Mouse (Mus musculus): Measurements from ENCODE around the gene Sorbs1. TPM values are rescaled to one million over a fixed set of nuclear protein-coding genes. Genes with fewer than 3 reads are reported as not detected.

Gene Sorbs1
- polyA plus RNA-seq, 1 experiment from 2014 or later: 47.9 TPM

DNA sequence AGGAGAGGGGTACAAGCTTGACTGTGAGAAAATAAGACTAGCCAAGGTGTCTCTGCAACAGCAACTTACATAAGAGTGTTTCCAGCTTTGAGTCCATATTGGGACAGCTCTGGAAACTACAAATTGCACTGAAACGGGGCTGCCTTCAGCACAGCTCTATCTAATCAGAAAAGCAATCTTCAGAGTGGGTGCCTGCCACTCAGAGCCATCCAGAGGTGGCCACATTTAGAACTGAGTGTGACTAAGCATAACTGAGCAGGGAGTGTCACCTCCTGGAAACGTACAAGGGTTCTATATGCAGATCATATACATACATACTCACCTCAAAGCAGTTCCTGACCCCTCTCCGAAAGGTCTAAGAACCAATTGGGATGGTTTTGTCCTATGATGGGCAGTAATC lies 71.2 kb downstream of the Sorbs1 start:
- DNase-seq (ENCODE audit: low spot score): no peak
- Histone ChIP-seq H3K27ac (replicated peaks) (no peak overlapping the region), H3K9me3 (replicated peaks) (no peaks in the 10 kb centered on the region), H3K36me3 (no peaks in the 10 kb centered on the region; the same call in 1 of the 2 replicates), H3K4me1 (peaks cover 9% of the 10 kb centered on the region; the same call in 1 of the 2 replicates), H3K27me3 (ENCODE audit: low read depth, poor library complexity, severe bottlenecking) (no peaks in the 10 kb centered on the region), H3K4me3 (no peak overlapping the region)
- WGBS: 92% methylated on average over 3 of the region's 3 CpGs

DNA sequence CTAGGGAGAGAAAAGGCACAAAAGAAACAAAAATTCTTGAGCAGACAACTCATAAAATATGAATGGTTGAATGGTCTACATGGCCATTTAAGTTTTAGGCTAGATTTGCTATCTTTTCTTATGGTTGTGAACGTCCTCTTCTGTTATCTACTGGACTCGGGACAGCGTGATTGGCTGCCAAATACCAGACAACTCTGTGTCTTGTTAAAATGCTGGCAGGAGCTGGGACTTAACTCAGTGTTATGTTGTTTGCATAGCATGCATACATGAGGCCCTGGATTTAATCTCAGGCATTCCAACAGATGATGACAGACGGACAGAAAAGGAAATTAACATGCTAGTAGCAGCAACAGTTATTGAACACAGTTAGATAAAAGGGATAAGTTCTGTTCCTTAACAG lies 72.6 kb downstream of the Sorbs1 start:
- peaks cover 10% of the 10 kb centered on the region; the same call in 1 of the 2 replicates for H3K4me1 ChIP-seq
- H3K36me3 ChIP-seq: no peaks in the 10 kb centered on the region; the same call in 1 of the 2 replicates
- no peaks in the 10 kb centered on the region for H3K27me3 ChIP-seq (ENCODE audit: low read depth, poor library complexity, severe bottlenecking)
- WGBS: 86% methylated on average over 4 of the region's 4 CpGs
- no peaks in the 10 kb centered on the region for H3K9me3 ChIP-seq (replicated peaks)
- no peak overlapping the region for H3K27ac ChIP-seq (replicated peaks)
- H3K4me3 ChIP-seq: no peak overlapping the region
- DNase-seq (ENCODE audit: low spot score): no peak

DNA sequence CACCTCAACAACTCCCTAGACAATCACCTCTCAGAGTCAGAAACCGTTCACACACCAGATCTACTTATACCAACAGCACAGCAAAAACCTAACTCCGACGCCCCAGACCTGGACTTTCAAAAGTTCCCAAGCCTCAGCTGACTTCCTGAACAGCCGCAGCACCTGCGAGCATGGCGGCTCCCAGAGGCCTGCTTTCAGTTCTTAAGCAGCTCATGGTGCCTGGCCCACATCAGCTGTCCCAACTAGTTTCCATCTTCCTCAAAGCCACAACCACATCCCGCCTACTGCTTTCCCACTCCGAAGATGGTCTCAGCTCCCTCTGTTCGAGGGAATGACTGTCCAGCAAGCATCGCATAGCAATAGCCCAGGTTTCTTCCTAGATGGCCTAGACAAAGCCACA lies 74.7 kb downstream of the Sorbs1 start:
- no peaks in the 10 kb centered on the region for H3K36me3 ChIP-seq
- no peak for DNase-seq (ENCODE audit: low spot score)
- H3K4me3 ChIP-seq: no peak overlapping the region
- no peaks in the 10 kb centered on the region for H3K27me3 ChIP-seq (ENCODE audit: low read depth, poor library complexity, severe bottlenecking)
- H3K4me1 ChIP-seq: peaks cover 22% of the 10 kb centered on the region
- 93% methylated on average over 10 of the region's 10 CpGs for WGBS
- no peak overlapping the region for H3K27ac ChIP-seq (replicated peaks)
- no peaks in the 10 kb centered on the region for H3K9me3 ChIP-seq (replicated peaks)

DNA sequence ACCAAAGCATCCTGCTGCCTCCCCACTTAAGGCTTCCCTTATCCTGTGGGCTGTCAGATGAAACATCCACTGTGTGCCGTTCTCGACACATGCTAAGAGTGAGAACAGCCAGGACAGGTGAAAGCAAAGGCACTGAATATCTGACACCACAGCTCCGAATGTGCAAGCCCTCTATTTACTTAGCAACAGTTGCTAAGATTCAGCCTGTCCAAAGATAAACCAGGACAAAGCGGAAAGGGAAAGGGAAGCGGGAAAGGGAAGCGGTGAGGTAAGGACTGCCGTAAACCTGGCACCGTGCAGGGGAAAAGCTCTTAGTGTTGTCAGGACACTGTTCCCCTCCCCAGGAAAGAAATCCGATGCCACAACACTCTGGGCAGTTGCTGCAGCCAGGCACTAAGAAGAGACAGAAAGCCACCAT lies 75.9 kb downstream of the Sorbs1 start:
- Histone ChIP-seq H3K36me3 (no peaks in the 10 kb centered on the region), H3K9me3 (replicated peaks) (no peaks in the 10 kb centered on the region), H3K4me1 (peaks cover 27% of the 10 kb centered on the region), H3K4me3 (no peak overlapping the region), H3K27me3 (ENCODE audit: low read depth, poor library complexity, severe bottlenecking) (no peaks in the 10 kb centered on the region), H3K27ac (replicated peaks) (0 out of 2 replicates have a peak overlapping the region, but pooled peaks have one; percentile 28)
- 78% methylated on average over 9 of the region's 9 CpGs for WGBS
- DNase-seq (ENCODE audit: low spot score): no peak

DNA sequence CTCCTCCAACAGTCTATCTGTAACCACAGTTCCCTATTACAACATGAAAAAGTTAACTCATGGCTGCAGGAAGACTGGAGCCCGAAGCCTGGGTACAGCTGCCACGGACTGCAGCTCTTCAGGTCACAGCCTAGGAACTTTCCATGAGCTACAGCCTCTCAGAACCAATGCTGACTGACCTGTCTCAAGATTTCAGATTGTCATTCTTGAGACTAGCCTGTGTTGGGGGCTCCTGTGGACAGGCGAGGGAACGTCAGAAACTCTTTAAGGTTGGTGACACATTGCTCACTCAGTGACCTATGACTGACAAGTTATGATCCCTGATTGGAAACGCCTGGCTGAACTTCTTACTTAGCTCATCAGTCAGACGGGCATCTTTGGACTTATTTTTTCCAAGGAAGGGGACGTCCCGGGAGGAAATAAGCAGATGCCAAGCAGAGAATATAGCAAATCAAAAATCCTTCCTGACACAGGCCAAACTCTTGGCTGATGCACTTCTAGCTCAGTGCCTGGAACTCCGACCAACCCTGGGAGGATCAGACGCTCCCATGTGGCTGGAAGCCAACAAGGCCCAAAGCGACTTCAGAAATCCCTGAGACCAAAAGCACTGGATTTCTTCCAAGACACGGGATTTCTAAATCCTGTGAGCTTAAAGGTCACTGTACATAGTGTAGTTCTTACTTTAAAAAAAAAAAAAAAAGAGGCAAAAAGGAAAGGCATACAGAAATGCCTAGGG lies 76.9 kb downstream of the Sorbs1 start:
- Histone ChIP-seq H3K27ac (replicated peaks) (no peak overlapping the region), H3K4me1 (peaks cover 27% of the 10 kb centered on the region), H3K9me3 (replicated peaks) (no peaks in the 10 kb centered on the region), H3K4me3 (no peak overlapping the region), H3K36me3 (no peaks in the 10 kb centered on the region), H3K27me3 (ENCODE audit: low read depth, poor library complexity, severe bottlenecking) (no peaks in the 10 kb centered on the region)
- 89% methylated on average over 12 of the region's 12 CpGs for WGBS
- DNase-seq (ENCODE audit: low spot score): no peak

DNA sequence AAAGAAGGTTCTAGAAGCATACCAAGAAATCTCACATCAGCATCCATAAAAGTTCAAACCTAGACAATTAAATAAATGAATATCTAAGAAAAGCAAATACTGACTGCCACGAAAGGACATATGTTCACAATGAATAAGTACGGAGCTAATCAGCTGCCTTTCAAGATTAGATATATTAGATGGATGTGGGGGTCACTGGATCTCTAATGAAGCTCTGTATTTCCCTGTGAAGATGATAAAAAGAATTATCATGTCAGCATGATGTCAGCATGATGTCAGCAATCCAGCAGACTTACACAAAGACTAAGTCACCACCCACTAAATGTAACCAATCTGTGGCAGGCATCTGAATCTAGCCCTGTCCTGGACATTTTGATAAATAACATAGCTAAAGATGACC lies 77.8 kb downstream of the Sorbs1 start:
- 99% methylated on average over 2 of the region's 2 CpGs for WGBS
- no peaks in the 10 kb centered on the region for H3K27me3 ChIP-seq (ENCODE audit: low read depth, poor library complexity, severe bottlenecking)
- no peak overlapping the region for H3K4me3 ChIP-seq
- no peaks in the 10 kb centered on the region for H3K9me3 ChIP-seq (replicated peaks)
- no peak overlapping the region for H3K27ac ChIP-seq (replicated peaks)
- no peak for DNase-seq (ENCODE audit: low spot score)
- H3K4me1 ChIP-seq: peaks cover 27% of the 10 kb centered on the region
- no peaks in the 10 kb centered on the region for H3K36me3 ChIP-seq

DNA sequence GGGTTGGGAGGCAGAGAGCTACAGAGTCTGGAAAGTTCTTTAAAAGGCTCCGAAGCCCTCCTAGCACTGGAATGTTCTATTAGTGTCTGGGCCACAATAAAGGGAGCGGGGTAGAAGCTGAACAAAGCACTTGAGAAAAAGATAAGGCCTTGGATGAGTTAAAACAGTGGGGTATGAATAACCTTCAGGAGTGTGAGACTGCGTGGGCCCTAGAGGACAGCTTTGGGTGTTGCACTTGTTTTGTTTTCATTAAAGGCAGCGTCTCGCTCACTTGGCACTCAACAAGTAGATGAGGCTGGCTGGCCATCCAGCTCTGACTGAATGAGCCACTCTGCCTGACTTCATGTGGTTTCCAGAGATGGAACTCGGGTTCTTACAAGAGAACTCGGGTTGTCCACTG lies 78.5 kb downstream of the Sorbs1 start:
- Histone ChIP-seq H3K36me3 (no peaks in the 10 kb centered on the region), H3K27ac (replicated peaks) (peak overlapping the region; percentile 68; the same call in 1 of the 2 replicates), H3K27me3 (ENCODE audit: low read depth, poor library complexity, severe bottlenecking) (no peaks in the 10 kb centered on the region), H3K4me3 (no peak overlapping the region), H3K4me1 (peaks cover 27% of the 10 kb centered on the region), H3K9me3 (replicated peaks) (no peaks in the 10 kb centered on the region)
- WGBS: 90% methylated on average over 7 of the region's 7 CpGs
- no peak for DNase-seq (ENCODE audit: low spot score)

DNA sequence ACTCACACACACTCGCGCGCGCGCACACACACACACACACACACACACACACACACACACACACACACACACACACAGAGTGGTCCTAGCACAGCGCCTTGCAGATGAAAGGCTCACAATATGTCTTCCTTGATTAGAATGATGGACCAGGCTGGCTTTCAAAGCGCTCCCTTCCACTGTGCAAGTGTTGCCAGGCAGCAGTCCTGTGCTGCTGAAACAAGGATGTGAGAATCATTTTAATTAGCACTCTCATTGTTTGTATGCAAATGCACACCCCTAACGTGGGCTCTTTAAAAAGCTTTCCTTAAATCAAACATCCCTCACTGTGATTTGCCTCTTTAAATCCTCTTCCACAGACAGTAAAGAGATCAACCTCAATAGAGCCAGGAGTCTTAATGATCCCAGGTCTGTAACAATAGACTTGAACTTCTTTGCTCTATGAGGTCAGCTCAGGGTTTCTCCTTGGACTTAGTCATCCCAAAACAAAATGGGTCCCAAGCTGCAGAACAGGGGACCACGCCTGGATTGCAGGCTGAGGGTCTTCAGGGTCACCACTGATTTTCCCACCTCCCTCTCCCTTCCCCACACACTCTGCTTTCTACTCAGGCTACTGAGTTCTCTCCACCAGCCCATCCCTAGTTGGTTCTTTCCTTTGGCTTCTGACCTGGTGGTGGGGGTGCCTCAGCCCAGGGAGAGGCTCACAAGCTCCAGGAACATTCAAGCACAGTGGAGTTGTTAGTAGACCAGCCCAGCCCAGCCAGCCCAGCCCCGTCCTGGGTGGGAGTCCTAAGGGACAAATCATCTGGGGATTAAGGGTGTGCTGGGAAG lies 79.3 kb downstream of the Sorbs1 start:
- WGBS: 78% methylated on average over 10 of the region's 10 CpGs
- no peaks in the 10 kb centered on the region for H3K36me3 ChIP-seq
- H3K27ac ChIP-seq (replicated peaks): peak overlapping the region; percentile 68
- no peaks in the 10 kb centered on the region for H3K9me3 ChIP-seq (replicated peaks)
- H3K4me3 ChIP-seq: no peak overlapping the region
- peaks cover 30% of the 10 kb centered on the region for H3K4me1 ChIP-seq
- H3K27me3 ChIP-seq (ENCODE audit: low read depth, poor library complexity, severe bottlenecking): no peaks in the 10 kb centered on the region
- DNase-seq (ENCODE audit: low spot score): no peak

DNA sequence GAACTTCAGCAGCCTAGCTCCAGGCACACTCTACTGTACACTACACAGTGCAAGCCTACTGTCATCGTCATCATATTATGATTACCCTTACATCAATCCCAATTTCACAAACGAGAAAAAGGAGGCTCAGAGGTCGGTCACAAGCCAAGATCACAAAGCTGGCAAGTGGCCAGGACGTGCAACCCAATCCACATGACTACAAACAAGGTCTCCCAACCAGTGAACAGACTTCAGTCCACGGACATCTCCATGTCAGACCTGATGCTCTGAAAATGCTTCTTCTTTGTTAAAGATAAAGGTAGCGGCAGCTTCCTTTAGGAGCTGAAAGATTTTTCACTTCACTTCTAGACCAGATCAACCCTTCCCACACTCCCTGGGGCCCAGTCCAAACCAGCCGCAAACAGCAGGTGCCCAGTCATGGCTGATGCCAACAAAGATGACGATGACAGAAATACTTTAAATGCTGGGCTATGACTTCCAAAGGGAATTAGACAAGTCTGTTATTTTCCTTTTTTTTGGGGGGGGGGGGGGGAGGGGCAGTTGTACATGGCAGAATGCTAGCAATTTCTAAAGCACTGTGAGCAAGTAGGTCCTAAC lies 80.2 kb downstream of the Sorbs1 start:
- DNase-seq (ENCODE audit: low spot score): no peak
- H3K27ac ChIP-seq (replicated peaks): no peak overlapping the region
- no peaks in the 10 kb centered on the region for H3K36me3 ChIP-seq
- H3K4me1 ChIP-seq: peaks cover 36% of the 10 kb centered on the region
- H3K9me3 ChIP-seq (replicated peaks): no peaks in the 10 kb centered on the region
- H3K27me3 ChIP-seq (ENCODE audit: low read depth, poor library complexity, severe bottlenecking): no peaks in the 10 kb centered on the region
- 89% methylated on average over 8 of the region's 8 CpGs for WGBS
- H3K4me3 ChIP-seq: no peak overlapping the region

DNA sequence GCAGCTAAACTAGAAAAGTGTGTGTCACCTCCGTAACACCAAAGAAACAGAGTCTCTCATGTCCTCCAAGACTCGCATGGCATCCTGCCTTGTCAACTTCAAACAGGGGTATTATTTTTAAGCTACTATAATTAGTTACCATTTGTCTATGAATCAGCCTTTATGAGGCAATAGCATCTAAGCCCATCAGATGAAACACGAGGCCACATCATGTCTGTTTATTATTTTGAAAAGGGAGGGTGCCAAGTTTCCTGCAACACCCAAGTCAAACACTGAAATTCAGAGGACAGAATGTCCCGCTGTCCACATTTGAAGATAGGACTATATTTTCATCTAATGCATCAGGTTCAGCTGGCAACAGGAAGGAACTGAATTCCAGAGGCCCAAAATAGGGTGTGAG lies 81.6 kb downstream of the Sorbs1 start:
- H3K27ac ChIP-seq (replicated peaks): no peak overlapping the region
- WGBS: 85% methylated on average over 4 of the region's 4 CpGs
- no peaks in the 10 kb centered on the region for H3K27me3 ChIP-seq (ENCODE audit: low read depth, poor library complexity, severe bottlenecking)
- DNase-seq (ENCODE audit: low spot score): no peak
- no peak overlapping the region for H3K4me3 ChIP-seq
- no peaks in the 10 kb centered on the region for H3K9me3 ChIP-seq (replicated peaks)
- H3K36me3 ChIP-seq: no peaks in the 10 kb centered on the region
- H3K4me1 ChIP-seq: peaks cover 26% of the 10 kb centered on the region

DNA sequence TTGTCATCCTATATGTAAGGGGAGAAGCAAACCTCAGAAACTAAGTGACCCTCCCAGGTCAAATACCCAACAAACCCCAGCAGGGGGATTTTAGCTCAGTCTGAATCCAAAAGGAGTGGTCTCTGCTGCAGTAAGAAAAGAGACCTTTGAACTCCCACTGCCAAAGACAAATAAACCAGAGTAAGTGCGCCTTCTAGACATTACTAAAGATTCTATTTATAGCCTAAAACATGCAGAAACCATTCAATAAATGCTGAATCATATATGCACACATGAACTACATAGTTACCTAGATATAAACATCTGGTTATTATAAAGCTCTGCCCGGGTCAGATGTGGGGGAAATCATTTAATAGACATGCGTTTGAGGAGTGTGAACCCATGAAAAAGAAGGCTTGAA lies 84.0 kb downstream of the Sorbs1 start:
- no peak for DNase-seq (ENCODE audit: low spot score)
- no peaks in the 10 kb centered on the region for H3K27me3 ChIP-seq (ENCODE audit: low read depth, poor library complexity, severe bottlenecking)
- no peak overlapping the region for H3K27ac ChIP-seq (replicated peaks)
- no peaks in the 10 kb centered on the region for H3K36me3 ChIP-seq
- 77% methylated on average over 3 of the region's 3 CpGs for WGBS
- no peak overlapping the region for H3K4me3 ChIP-seq
- no peaks in the 10 kb centered on the region for H3K9me3 ChIP-seq (replicated peaks)
- peaks cover 21% of the 10 kb centered on the region for H3K4me1 ChIP-seq

DNA sequence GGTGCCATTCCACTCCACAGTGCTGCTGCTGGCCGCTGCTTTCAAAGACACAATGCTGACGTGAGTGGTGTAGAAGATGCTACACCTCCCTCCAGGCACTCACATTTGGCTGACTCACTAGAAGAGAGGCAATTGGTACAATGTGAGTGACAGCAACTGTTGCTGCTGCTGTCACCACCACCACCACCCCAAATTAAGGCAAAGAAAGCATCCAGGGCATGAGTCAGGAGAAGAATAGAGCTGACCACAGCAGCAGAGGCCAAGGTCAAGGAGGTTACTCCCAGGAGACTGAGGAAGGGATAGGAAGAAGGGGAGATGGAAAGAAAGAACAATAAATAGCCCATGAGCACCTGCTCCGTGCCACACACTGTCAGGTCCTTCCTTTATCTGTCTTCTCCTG lies 84.4 kb downstream of the Sorbs1 start:
- no peak for DNase-seq (ENCODE audit: low spot score)
- peaks cover 17% of the 10 kb centered on the region for H3K4me1 ChIP-seq
- WGBS: 70% methylated on average over 3 of the region's 3 CpGs
- no peak overlapping the region for H3K27ac ChIP-seq (replicated peaks)
- H3K9me3 ChIP-seq (replicated peaks): no peaks in the 10 kb centered on the region
- H3K36me3 ChIP-seq: no peaks in the 10 kb centered on the region
- no peak overlapping the region for H3K4me3 ChIP-seq
- H3K27me3 ChIP-seq (ENCODE audit: low read depth, poor library complexity, severe bottlenecking): no peaks in the 10 kb centered on the region
